Mouse (Mus musculus) hindbrain, embryonic 12.5 days (tissue): ENCODE results near the gene Sorl1. TPM values are rescaled to one million over a fixed set of nuclear protein-coding genes. Genes with fewer than 3 reads are reported as not detected.

Experiments used
- ATAC-seq: fragments of 200-750 bp; cut with Nextera tagmentation; 2 replicates; pipeline ENCODE4 v1.8.0; 2017; ENCODE audit warnings: moderate TSS enrichment; ENCODE audit not compliant: low FRiP score
- H3K27ac ChIP-seq: fragments of 300-500 bp; sonication (generic); 2 replicates; pipeline ENCODE4 v1.5.1; 2016; ENCODE audit warnings: mild to moderate bottlenecking
- H3K27me3 ChIP-seq: fragments of 300-500 bp; sonication (generic); 2 replicates; pipeline ENCODE4 v1.6.1; 2016; ENCODE audit warnings: mild to moderate bottlenecking
- H3K36me3 ChIP-seq: fragments of 300-500 bp; sonication (generic); 2 replicates; pipeline ENCODE4 v1.6.1; 2016; ENCODE audit warnings: mild to moderate bottlenecking
- H3K4me1 ChIP-seq: fragments of 300-500 bp; sonication (generic); 2 replicates; pipeline ENCODE4 v1.6.1; 2016
- H3K4me2 ChIP-seq: fragments of 300-500 bp; sonication (generic); replicated peaks from 2 replicates; pipeline ENCODE4 v1.6.1; 2016; ENCODE audit warnings: mild to moderate bottlenecking
- H3K4me3 ChIP-seq: fragments of 300-500 bp; sonication (generic); 2 replicates; pipeline ENCODE4 v1.5.1; 2016; ENCODE audit warnings: mild to moderate bottlenecking
- H3K9ac ChIP-seq: fragments of 300-500 bp; sonication (generic); 2 replicates; pipeline ENCODE4 v1.6.1; 2016; ENCODE audit warnings: mild to moderate bottlenecking, moderate library complexity
- H3K9me3 ChIP-seq: fragments of 300-500 bp; sonication (generic); replicated peaks from 2 replicates; pipeline ENCODE4 v1.6.1; 2016; ENCODE audit warnings: mild to moderate bottlenecking
- WGBS: fragments of 180-500 bp; shearing (Covaris S2); methylation state at CpG from one replicate; pipeline ENCODE4 v1.1.7; 2016; 5-methylcytosine and 5-hydroxymethylcytosine counted together
- polyA plus RNA-seq: library from polyadenylated mRNA; unstranded; fragments of >200 nt; fragmentation: Nextera tagmentation; extraction: Ambion mirVana; gene quantifications from 2 replicates; pipeline ENCODE4 v1.2.1, GENCODE M21; 2016

Sorl1 gene
- polyA plus RNA-seq, 1 experiment from 2014 or later: 14.5 TPM

DNA sequence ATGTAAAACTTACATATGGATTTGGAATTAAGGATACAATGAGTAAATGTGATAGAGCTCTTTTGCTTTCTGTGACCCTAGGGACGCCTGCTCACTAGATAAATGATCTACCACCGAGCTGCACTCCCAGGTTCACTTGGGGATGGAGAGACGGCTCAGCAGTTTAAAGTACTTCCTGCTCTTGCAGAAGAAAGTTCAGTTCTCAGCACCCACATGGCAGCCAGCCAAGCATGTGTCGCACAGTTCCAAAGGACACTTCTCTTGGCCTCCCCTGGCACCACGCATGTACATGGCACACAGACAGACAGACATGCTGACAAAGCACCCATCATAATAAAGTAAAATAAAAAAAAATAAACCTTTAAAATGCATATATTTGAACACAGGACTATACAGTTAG, 88.1 kb downstream of the Sorl1 start:
- H3K4me2 ChIP-seq: no peak overlapping the region
- no peaks in the 10 kb centered on the region for H3K9me3 ChIP-seq
- H3K27ac ChIP-seq: no peak overlapping the region
- no peak for ATAC-seq
- 63% methylated on average over 5 of the region's 5 CpGs for WGBS
- no peak overlapping the region for H3K4me3 ChIP-seq
- peaks cover 12% of the 10 kb centered on the region for H3K4me1 ChIP-seq
- no peak overlapping the region for H3K9ac ChIP-seq
- peaks cover 4% of the 10 kb centered on the region; the same call in 1 of the 2 replicates for H3K36me3 ChIP-seq
- H3K27me3 ChIP-seq: no peaks in the 10 kb centered on the region

DNA sequence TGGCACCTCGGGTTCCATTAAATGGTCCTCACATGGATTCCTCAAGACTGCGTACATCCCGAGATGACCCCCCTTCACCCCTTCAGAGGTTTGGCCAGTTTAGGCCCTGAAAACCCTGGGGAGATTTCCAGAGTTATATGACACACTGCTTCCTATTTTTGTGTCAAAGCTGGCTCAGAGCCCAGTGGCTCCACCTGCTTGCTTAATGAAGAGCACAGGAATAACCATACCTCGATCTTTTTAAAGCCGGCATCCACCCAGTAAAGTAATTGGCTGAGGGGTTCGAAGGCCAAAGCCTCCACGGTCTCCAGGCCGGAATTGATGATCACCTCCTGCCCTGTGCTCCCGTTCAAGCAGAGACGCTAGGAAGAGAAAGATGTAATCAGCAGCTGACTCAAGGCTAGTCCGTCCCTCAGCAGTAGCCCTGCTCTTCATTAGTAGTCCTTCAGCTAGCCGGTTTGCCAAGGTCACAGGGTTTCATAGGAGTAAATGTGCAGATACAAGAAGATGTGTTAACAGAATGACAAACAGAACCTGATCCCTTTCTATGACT, 88.8 kb downstream of the Sorl1 start:
- Histone ChIP-seq H3K4me1 (peaks cover 12% of the 10 kb centered on the region), H3K27me3 (no peaks in the 10 kb centered on the region), H3K9ac (no peak overlapping the region), H3K4me3 (no peak overlapping the region), H3K27ac (no peak overlapping the region), H3K9me3 (no peaks in the 10 kb centered on the region), H3K4me2 (no peak overlapping the region), H3K36me3 (peaks cover 4% of the 10 kb centered on the region; the same call in 1 of the 2 replicates)
- ATAC-seq: no peak
- WGBS: 74% methylated on average over 12 of the region's 12 CpGs

DNA sequence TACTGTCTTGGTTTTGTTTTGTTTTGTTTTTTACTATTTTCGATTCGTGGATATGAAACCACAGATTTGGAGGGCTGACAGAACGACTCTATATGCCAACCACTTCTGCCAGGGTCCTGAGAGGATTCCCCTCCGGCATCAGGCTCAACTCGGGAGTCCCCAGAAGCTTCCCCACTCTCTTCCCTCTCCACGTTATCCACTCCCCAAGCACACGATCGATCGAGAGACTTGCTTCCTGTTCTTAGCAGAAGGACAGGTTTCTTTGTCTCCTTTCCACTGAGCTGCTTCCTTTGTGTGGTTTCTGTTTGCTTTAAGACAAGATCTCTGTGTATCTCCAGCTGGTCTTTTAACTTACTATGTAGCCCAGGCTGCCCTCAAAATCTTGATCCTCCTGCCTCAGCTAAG, 90.0 kb downstream of the Sorl1 start:
- 61% methylated on average over 9 of the region's 9 CpGs for WGBS
- Histone ChIP-seq H3K4me3 (no peak overlapping the region), H3K36me3 (peaks cover 4% of the 10 kb centered on the region; the same call in 1 of the 2 replicates), H3K27me3 (no peaks in the 10 kb centered on the region), H3K27ac (no peak overlapping the region), H3K4me1 (peaks cover 12% of the 10 kb centered on the region), H3K9me3 (no peaks in the 10 kb centered on the region), H3K9ac (no peak overlapping the region), H3K4me2 (no peak overlapping the region)
- ATAC-seq: no peak

DNA sequence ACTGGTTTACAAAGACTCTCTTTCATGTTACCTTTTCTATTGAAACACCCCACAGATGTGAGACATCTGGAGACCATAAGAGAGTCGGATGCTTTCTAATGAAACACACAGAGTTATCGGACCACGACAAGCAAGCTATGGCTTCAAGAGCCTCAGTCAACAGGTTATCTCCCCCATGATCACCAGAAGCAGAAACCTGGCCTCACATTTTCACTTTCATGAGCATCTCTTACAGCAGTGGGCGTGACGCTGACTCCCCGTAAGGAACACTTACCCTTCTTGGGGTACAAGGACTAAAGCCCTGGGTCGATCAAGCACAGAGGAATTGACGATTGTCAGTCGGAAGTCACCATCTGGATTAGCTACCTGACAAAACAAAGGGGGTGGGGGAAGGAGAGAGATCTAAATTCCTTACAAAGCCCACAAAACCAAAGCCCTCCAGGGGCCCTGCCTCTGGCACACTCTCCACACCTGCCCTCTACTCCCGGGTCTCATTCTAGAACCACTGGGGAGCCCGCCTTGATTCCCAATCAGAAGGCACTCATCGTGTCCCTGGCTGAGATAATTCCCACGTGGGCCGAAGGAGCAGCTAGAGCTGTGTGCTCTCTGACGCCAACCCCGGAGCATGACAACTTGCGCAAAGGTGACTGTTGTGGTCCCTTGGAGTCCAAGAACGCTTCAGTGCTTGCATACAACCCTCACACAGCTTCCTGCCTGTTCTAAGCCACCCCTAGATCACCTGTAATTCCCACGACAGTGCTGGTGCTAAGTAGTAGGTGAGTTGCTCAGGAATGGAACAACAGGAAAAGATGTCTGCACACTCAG, 90.6 kb downstream of the Sorl1 start:
- no peak overlapping the region for H3K4me3 ChIP-seq
- no peak overlapping the region for H3K27ac ChIP-seq
- 64% methylated on average over 19 of the region's 19 CpGs for WGBS
- H3K27me3 ChIP-seq: no peaks in the 10 kb centered on the region
- H3K4me1 ChIP-seq: peaks cover 9% of the 10 kb centered on the region
- no peaks in the 10 kb centered on the region for H3K9me3 ChIP-seq
- no peak overlapping the region for H3K9ac ChIP-seq
- ATAC-seq: no peak
- peaks cover 4% of the 10 kb centered on the region; the same call in 1 of the 2 replicates for H3K36me3 ChIP-seq
- no peak overlapping the region for H3K4me2 ChIP-seq

DNA sequence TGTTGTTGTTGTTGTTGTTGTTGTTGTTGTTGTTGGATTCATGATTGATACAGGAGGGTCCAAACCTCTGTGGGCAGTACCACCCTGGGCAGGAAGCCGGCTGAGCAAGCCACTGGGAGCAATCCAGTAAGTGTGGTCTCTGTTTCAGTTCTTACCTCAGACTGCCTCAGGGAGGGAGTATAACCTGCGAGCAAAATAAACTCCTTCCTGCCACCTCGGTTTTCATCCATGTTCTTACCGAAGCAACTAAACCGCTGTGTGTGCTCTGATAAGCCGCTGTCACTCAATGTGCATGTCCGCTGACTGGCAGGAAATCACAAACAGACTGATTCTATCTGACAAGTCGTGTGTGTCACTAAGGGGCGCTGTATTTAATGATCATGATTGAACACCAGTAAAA, 91.7 kb downstream of the Sorl1 start:
- 76% methylated on average over 9 of the region's 9 CpGs for WGBS
- Histone ChIP-seq H3K4me2 (no peak overlapping the region), H3K27me3 (peaks cover 4% of the 10 kb centered on the region; the same call in 1 of the 2 replicates), H3K4me1 (peaks cover 9% of the 10 kb centered on the region), H3K36me3 (peaks cover 4% of the 10 kb centered on the region; the same call in 1 of the 2 replicates), H3K4me3 (no peak overlapping the region), H3K27ac (no peak overlapping the region), H3K9me3 (no peaks in the 10 kb centered on the region), H3K9ac (no peak overlapping the region)
- ATAC-seq: no peak

DNA sequence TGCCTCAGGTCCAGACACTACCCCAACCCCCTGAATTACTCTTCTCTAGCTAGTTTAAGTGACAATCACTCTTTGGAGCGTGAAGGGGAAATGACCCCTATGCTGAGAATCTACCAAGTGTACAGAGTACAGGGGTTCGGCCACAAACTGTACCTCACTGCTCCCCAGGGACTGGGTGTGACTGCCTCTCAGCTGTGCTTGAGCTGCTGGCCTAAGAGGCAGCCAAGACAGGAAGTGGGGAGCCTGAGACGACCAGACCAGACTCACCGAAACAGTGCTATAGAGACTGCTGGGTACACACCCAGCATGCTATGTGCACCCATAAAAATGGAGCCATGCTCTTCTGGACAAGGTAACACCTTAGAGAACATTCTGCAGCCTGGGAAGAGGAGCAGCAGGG, 95.3 kb downstream of the Sorl1 start:
- Histone ChIP-seq H3K9me3 (no peaks in the 10 kb centered on the region), H3K4me3 (no peak overlapping the region), H3K27ac (no peak overlapping the region), H3K4me1 (peaks cover 5% of the 10 kb centered on the region), H3K27me3 (peaks cover 4% of the 10 kb centered on the region; the same call in 1 of the 2 replicates), H3K4me2 (no peak overlapping the region), H3K9ac (no peak overlapping the region), H3K36me3 (peaks cover 4% of the 10 kb centered on the region; the same call in 1 of the 2 replicates)
- 65% methylated on average over 4 of the region's 4 CpGs for WGBS
- ATAC-seq: no peak

DNA sequence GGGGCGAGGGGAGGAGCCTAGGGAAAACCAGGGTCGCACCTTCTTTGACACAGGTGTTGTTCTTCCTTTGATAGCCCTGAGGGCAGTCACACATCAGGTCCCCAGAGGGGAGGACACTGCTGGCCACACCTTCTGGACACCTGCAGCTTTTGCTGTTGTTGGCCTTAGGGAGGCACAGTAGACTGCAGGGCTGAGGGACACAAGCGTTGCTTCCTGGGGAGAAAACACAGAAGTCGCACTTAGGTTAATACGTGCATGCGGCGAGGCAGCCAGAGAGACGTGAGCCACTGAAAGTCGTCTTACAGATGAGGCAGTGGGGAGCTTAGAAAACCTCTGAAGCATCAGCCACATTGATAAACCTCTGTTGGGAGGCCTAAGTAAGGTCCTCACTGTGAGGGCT, 99.8 kb downstream of the Sorl1 start:
- 79% methylated on average over 9 of the region's 9 CpGs for WGBS
- ATAC-seq: no peak
- Histone ChIP-seq H3K4me2 (no peak overlapping the region), H3K36me3 (no peaks in the 10 kb centered on the region), H3K4me3 (no peak overlapping the region), H3K9me3 (no peaks in the 10 kb centered on the region), H3K27ac (no peak overlapping the region), H3K9ac (no peak overlapping the region), H3K4me1 (peaks cover 5% of the 10 kb centered on the region), H3K27me3 (peaks cover 4% of the 10 kb centered on the region; the same call in 1 of the 2 replicates)

DNA sequence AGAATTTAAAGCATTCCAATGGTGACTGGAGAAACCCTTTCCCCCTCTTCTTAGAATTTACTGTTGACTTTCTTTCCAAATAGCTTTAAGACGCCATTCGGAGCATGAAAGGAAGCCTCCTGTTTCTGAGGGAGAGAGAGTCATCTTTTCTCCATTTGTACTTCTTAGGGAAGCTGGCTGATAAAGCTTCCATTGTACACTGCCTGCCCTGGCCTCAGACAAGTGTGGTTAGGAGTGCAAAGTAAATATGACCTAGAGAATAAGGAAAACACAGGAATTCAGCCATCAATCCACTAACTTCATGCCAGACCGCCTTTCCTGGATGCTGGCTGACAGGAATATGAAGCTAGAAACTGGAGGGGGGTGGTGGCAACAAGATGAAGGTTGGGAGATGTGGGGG, 100.7 kb downstream of the Sorl1 start:
- 52% methylated on average over 3 of the region's 3 CpGs for WGBS
- H3K36me3 ChIP-seq: no peaks in the 10 kb centered on the region
- H3K9me3 ChIP-seq: no peaks in the 10 kb centered on the region
- no peak for ATAC-seq
- no peak overlapping the region for H3K4me3 ChIP-seq
- H3K4me1 ChIP-seq: peaks cover 8% of the 10 kb centered on the region
- H3K4me2 ChIP-seq: no peak overlapping the region
- H3K27ac ChIP-seq: no peak overlapping the region
- H3K27me3 ChIP-seq: peaks cover 3% of the 10 kb centered on the region; the same call in 1 of the 2 replicates
- no peak overlapping the region for H3K9ac ChIP-seq

DNA sequence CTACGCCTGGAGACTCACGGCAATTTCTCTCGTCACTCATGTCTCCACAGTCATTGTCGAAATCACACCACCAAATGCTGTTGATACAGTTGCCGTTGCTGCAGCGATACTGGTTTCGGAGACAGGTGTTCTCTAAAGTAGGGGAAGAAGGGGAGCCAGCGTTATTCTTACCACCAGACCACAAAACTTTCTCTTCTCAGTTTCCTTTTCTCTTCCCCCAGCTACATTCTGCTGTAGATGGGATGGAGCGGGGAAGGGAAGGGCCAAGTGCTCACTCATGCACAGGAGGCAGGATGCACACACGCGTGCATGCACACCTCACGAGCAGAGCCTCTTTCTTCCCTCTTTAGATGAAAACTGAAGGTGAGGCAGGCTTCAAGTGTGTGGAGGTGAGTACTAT, 101.8 kb downstream of the Sorl1 start:
- WGBS: 91% methylated on average over 12 of the region's 12 CpGs
- no peaks in the 10 kb centered on the region for H3K27me3 ChIP-seq
- peaks cover 8% of the 10 kb centered on the region for H3K4me1 ChIP-seq
- no peak overlapping the region for H3K4me2 ChIP-seq
- no peak for ATAC-seq
- H3K4me3 ChIP-seq: no peak overlapping the region
- no peaks in the 10 kb centered on the region for H3K9me3 ChIP-seq
- H3K9ac ChIP-seq: no peak overlapping the region
- 0 out of 2 replicates have a peak, but pooled peaks cover under 1% of the 10 kb centered on the region for H3K36me3 ChIP-seq
- H3K27ac ChIP-seq: no peak overlapping the region

DNA sequence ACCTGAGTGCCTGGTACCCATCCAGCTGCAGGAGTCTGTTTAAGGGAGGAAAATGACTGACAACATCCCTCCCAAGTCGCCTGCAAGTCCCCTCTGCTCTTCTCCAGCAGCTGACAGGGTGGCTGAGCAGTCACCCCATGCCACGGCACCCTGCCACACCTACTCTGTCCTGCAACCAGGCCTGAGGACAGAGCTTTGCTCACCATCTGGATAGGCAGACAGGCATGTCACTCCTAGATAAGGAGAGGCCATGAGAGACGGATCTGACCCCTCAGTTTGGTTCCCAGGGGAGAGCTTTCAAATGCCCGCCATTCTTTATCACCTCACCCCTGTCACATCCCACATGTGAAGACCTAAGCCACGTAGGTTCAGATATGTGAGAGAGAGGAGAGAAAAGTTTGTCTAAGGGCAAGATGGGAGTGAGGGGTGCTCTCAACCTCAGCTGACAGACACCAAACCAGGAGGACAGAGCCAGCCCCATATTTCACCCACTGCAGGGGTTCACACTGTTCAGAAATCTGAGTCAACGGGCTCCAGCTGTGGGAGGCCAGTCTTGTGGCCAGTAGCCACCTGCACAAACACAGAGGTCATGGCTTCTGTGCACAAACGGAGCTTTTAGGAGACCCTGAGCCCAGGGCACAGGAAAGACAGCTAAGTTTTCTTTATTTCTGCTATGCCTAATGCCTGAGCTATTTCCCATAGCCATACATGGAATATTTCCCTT, 104.6 kb downstream of the Sorl1 start:
- ATAC-seq: no peak
- H3K36me3 ChIP-seq: peaks cover 23% of the 10 kb centered on the region

DNA sequence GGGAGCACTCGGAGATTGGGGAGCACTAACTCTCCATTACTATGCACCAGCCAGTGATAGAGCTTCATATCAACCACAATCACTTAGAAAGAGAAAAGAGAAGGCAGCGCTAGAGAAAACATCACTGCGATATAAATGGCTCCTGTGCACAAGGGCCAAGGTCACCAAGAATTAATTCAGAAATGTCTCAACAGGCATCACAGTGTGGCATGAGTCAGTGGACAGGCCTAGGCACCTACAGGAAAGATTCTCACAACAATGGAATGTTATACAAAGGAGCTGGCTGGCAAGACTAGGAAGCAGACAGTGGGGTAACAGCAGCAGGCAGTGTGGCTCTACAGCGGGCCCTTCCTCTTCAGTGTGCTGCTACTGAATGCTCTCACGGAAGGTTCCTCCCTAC, 115.6 kb downstream of the Sorl1 start:
- H3K36me3 ChIP-seq: no peaks in the 10 kb centered on the region
- no peak overlapping the region for H3K9ac ChIP-seq
- no peak for ATAC-seq
- no peak overlapping the region for H3K27ac ChIP-seq
- H3K9me3 ChIP-seq: no peaks in the 10 kb centered on the region
- no peak overlapping the region for H3K4me3 ChIP-seq
- WGBS: 93% methylated on average over 5 of the region's 5 CpGs
- no peak overlapping the region for H3K4me2 ChIP-seq
- 0 out of 2 replicates have a peak, but pooled peaks cover 3% of the 10 kb centered on the region for H3K4me1 ChIP-seq
- no peaks in the 10 kb centered on the region for H3K27me3 ChIP-seq

More for the DNA sequence above, 104.6 kb downstream of the Sorl1 start:
- H3K4me1 ChIP-seq: peaks cover 8% of the 10 kb centered on the region
- no peaks in the 10 kb centered on the region for H3K27me3 ChIP-seq
- H3K27ac ChIP-seq: no peak overlapping the region
- H3K9ac ChIP-seq: no peak overlapping the region
- H3K9me3 ChIP-seq: no peaks in the 10 kb centered on the region
- 49% methylated on average over 7 of the region's 7 CpGs for WGBS
- H3K4me3 ChIP-seq: no peak overlapping the region
- H3K4me2 ChIP-seq: no peak overlapping the region

DNA sequence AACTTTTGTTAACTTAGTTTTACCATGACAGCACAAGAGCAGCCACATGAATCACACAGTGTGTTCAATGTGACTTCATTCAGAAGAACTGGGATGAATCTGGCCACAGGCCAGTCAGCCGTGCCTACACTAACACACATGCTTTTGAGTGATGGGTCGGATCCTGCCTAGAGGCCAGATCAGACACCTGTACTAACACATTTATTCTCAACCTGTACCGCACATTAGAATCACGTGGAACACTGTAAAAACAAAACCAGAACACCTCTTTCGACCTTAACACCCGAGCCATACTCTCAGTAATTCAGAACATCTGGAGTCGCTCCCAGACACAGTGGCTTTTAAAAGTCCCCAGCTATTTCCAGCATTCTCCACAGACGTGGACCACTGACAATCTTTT, 119.0 kb downstream of the Sorl1 start:
- H3K27ac ChIP-seq: no peak overlapping the region
- peaks cover 4% of the 10 kb centered on the region for H3K4me1 ChIP-seq
- H3K9me3 ChIP-seq: no peaks in the 10 kb centered on the region
- H3K9ac ChIP-seq: no peak overlapping the region
- 0 out of 2 replicates have a peak, but pooled peaks cover 5% of the 10 kb centered on the region for H3K36me3 ChIP-seq
- no peak for ATAC-seq
- no peak overlapping the region for H3K4me2 ChIP-seq
- H3K27me3 ChIP-seq: no peaks in the 10 kb centered on the region
- WGBS: 69% methylated on average over 8 of the region's 8 CpGs
- H3K4me3 ChIP-seq: no peak overlapping the region
